Mouse (Mus musculus): ENCODE results near the gene Adcy7.
A peak's percentile ranks its signal among the peaks of the same experiment; 100 is the strongest.

The Adcy7 gene

GRCm38 (mm10) chr8:88299907-88300603 lies 27.9 kb downstream of the Adcy7 start:
- no peak for DNase-seq (ENCODE audit: low read depth)

- no peak for DNase-seq (ENCODE audit: low read depth)
Measured at GRCm38 (mm10) chr8:88301589-88302437, 29.6 kb downstream of the Adcy7 start.

- peak; percentile 64 for DNase-seq (ENCODE audit: low read depth)
Measured at GRCm38 (mm10) chr8:88305814-88306213, 33.6 kb downstream of the Adcy7 start.

GRCm38 (mm10) chr8:88306511-88306910 lies 34.3 kb downstream of the Adcy7 start:
- DNase-seq (ENCODE audit: low read depth) = peak; percentile 49

GRCm38 (mm10) chr8:88307736-88308135 lies 35.5 kb downstream of the Adcy7 start:
- DNase-seq (ENCODE audit: low read depth) = no peak

GRCm38 (mm10) chr8:88309274-88309873 lies 37.2 kb downstream of the Adcy7 start:
- DNase-seq (ENCODE audit: low read depth) = no peak

- DNase-seq (ENCODE audit: low read depth) = no peak
Measured at GRCm38 (mm10) chr8:88309881-88310280, 37.7 kb downstream of the Adcy7 start.

- no peak for DNase-seq (ENCODE audit: low read depth)
Measured at GRCm38 (mm10) chr8:88310286-88310685, 38.1 kb downstream of the Adcy7 start.

- no peak for DNase-seq (ENCODE audit: low read depth)
Measured at GRCm38 (mm10) chr8:88312966-88313365, 40.8 kb downstream of the Adcy7 start.

- no peak for DNase-seq (ENCODE audit: low read depth)
Measured at GRCm38 (mm10) chr8:88313991-88314390, 41.8 kb downstream of the Adcy7 start.

- no peak for DNase-seq (ENCODE audit: low read depth)
Measured at GRCm38 (mm10) chr8:88315302-88315701, 43.1 kb downstream of the Adcy7 start.

GRCm38 (mm10) chr8:88316139-88316931 lies 44.1 kb downstream of the Adcy7 start:
- DNase-seq (ENCODE audit: low read depth) = no peak

GRCm38 (mm10) chr8:88317341-88317740 lies 45.1 kb downstream of the Adcy7 start:
- DNase-seq (ENCODE audit: low read depth) = no peak

GRCm38 (mm10) chr8:88318151-88318550 lies 45.9 kb downstream of the Adcy7 start:
- DNase-seq (ENCODE audit: low read depth) = no peak

GRCm38 (mm10) chr8:88320134-88320533 lies 47.9 kb downstream of the Adcy7 start:
- DNase-seq (ENCODE audit: low read depth) = no peak

GRCm38 (mm10) chr8:88321387-88321786 lies 49.2 kb downstream of the Adcy7 start:
- DNase-seq (ENCODE audit: low read depth) = no peak

- no peak for DNase-seq (ENCODE audit: low read depth)
Measured at GRCm38 (mm10) chr8:88323523-88323922, 51.3 kb downstream of the Adcy7 start.

GRCm38 (mm10) chr8:88324760-88325159 lies 52.6 kb downstream of the Adcy7 start:
- DNase-seq (ENCODE audit: low read depth) = no peak

- no peak for DNase-seq (ENCODE audit: low read depth)
Measured at GRCm38 (mm10) chr8:88325251-88325650, 53.0 kb downstream of the Adcy7 start.

- DNase-seq (ENCODE audit: low read depth) = no peak
Measured at GRCm38 (mm10) chr8:88325795-88326194, 53.6 kb downstream of the Adcy7 start.

GRCm38 (mm10) chr8:88326328-88326727 lies 54.1 kb downstream of the Adcy7 start:
- DNase-seq (ENCODE audit: low read depth) = no peak

GRCm38 (mm10) chr8:88328689-88329088 lies 56.5 kb downstream of the Adcy7 start:
- no peak for DNase-seq (ENCODE audit: low read depth)
